Mouse (Mus musculus): Measurements from ENCODE around the gene Kcnk3.
A peak's percentile ranks its signal among the peaks of the same experiment; 100 is the strongest.

Kcnk3 gene

DNA sequence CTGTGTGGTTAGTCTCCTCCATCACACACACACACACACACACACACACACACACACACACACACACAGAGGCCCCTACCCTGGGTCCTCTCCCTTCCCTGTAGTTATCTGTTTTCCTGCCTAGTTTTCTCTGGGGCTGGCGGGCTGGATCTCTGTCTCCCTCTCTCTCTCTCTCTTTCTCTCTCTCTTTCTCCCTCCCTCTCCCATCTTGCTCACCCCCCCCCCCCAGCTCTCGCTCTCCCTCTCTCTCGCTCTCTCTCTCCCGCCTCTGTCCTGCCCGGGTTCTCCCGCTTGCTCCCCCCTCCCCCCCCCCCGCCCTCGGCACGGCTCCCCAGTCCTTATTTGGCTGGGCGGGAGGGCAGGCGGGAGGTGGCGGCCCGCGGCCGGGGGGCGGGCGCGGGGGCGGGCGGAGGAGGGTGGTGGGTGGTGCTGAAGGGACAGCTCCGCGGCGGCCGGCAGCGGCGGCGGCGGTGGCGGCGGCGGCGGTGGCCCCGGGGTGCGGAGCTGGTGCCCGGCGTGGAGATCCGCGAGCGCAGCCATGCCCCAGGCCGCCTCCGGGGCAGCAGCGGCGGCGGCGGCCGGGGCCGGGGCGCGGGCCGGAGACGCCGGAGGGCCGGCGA, at the start of gene Kcnk3:
Gene Kcnk3 (plus strand): TSS at position 490 of the 620 bp plus-strand sequence.
- DNase-seq (ENCODE audit: low spot score in 2 of 2): peak; percentile 45 to 65

DNA sequence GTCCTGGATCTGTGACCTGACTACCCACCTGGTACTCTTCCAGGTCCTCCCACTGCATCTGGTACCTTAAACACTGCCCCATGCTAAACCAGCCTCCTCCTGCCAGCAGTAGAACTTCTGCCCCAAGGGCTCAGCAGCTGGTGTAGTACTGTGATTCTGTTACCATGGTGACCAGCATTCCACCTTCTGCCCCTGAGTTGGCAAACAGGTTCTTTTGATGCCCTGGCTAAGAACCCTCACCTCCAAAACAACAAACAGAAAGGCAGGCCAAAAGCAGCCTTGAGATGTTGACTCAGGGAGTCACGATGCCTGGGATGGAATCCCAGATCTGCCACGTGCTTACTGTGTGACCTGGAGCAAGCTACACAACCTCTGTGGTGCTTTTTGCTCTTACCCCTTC, 42.3 kb upstream of the Kcnk3 start, which contains the start of gene Cib4:
Gene Cib4 (minus strand): TSS at position 139 of the 400 bp plus-strand sequence.
- DNase-seq (ENCODE audit: low spot score in 2 of 2): peak; percentile 35 to 43

DNA sequence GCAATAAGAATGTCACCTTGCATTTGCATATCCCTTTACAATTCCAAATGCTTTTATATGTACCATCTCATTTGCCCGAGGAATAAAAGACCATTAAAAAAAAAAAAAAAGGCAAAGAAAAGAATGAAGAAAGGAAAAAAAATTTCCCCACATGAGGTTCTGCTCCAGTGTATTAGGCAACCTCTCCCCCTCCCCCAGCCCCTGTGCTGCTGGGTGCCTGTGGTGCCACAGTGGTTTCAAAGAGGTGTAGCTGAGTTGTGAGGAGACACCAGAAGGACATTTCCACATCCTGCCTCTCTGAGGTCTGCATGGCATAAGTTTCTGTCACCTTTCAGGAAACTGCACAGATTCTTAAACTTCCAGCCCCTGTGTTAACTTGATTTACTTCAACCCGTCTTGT, 39.3 kb upstream of the Kcnk3 start:
- no peak for DNase-seq (ENCODE audit: low spot score in 2 of 2)

DNA sequence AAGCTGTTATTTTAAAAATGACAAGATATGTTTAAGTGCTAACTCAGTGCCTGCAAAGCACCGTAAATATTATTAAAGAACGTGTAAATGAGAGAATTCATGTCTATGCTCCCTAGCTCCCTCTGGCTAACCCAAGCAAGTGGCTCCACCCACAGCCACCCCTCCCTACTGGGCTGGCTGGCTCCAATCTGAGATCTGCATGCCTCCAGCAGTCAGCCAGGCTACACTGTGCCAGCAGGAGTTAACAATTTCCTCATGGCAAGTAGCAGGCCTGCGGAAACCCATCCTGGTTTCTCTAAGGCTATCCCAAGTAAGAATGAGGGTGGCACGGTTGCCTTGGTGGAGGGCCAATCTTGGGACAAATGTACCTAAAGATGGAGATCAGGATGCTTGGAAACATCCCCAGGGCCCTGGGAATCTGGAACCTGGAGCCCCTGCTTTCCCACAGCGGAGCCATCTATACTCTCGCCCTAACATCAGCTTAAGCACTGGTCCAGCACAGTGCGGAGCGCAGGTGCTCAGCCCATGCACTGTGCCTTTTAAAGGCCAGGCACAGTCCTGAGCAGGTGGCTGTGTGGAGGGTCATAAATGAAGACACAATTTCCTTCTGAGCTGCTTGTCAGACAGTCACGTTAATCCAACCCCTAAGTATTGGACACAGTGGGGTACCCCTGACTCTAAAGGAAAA, 37.5 kb upstream of the Kcnk3 start:
- DNase-seq (ENCODE audit: low spot score in 2 of 2): peak; percentile 42 to 65

DNA sequence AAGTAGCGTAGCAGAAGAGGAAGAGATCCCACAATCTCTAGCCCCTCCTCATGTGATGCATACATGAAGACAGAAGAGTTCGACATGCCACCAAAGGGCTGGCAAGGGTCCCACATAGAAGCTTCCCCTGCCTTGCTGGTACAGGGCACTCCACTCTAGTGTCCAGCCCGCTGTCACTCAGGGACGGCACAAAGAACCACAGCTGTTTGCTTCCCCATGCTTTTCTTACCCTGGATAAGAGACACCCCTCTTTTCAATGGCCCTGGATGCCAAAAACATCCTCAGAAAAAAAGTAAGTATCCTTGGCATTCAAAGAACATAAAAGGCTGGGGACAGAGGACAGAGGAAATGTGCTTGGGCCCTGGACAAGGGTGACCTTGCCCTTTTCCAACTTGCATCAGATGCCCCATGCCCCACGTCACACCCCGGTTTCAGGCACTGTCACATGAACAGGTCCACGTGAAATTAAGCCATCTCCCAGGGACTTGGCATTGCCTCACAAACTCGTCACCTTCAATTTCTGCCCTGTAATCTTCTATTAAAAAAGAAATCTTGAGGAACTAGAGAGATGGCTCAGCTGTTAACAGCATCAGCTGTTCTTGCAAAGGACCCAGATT, 36.8 kb upstream of the Kcnk3 start:
- DNase-seq (ENCODE audit: low spot score in 2 of 2): peak in 1 of 2 experiments; percentile 6

DNA sequence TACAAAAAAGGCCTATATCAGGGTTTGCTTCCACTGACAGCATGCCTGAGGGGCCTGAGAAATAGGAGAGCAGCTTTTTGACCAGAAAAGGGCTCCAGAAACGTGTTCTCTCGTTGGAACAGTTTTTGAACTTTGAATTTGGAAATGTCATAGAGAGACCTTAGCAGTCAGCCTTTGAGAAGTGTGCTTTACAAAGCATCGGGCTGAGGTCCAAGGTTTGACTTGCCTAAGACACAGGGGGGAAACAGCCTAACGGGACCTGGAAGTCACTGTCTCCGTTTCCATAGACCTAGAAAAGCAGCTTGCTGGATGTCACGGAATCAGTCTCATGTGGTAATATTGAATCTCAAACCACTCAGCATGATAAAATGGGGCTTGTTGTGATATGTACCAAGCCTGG, 36.0 kb upstream of the Kcnk3 start:
- no peak for DNase-seq (ENCODE audit: low spot score in 2 of 2)

DNA sequence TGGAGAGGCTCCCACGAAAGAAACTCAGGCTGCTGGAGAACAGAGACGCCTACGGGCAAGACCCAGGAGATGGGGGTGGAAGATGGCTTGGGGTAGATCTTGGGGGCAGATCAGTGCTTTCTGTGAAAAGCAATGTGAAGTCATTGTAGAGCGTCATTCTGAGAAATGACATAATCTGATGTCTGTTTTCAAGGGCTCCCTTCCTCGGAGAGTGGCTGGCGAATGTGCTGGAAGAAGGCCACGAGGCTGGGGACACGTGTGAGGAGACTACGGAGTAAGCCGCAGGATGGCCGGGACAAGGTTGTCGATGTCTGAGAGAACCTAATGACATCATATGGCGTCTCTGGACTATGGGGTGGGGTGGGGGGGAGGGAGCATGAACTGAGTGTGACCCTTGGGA, 34.0 kb upstream of the Kcnk3 start:
- DNase-seq (ENCODE audit: low spot score in 2 of 2): no peak

DNA sequence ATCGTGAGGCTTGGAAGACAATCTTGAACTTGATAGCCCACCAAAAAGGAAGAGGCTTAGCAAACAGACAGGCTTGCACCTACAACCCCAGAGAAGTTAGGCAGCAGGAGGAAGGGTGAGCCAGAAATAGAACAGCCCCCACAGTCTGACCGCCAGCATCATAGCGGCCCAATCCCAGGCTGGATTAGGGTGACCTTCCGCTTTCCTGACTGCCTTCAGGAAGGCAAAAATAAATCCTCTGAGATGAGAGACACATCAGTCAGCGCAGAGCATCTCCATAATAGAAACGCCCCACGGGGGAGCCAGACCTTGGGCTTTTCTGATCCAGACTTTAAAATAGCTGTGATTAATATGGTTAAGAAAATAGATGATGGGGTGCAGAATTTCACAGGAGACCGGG, 33.0 kb upstream of the Kcnk3 start:
- DNase-seq (ENCODE audit: low spot score in 2 of 2): no peak

DNA sequence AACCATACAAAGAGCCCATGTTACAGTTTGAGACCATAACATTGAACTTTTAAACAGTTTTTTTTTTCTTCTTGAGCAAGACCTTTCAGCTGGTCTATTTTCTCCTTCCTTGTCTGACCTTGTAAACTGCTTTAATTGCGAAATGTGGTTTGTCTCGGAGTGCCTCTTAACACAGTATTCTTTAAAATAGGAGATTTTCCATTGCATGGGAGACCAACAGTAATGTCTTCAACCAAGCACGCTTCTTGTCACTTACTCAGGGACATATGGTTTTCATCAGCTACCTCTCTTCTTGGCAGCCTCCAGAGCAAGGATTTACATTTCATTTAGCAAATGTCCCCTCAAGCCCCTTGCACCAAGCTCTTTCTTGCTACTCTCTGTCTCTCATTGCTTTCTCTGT, 31.7 kb upstream of the Kcnk3 start:
- DNase-seq (ENCODE audit: low spot score in 2 of 2): no peak

DNA sequence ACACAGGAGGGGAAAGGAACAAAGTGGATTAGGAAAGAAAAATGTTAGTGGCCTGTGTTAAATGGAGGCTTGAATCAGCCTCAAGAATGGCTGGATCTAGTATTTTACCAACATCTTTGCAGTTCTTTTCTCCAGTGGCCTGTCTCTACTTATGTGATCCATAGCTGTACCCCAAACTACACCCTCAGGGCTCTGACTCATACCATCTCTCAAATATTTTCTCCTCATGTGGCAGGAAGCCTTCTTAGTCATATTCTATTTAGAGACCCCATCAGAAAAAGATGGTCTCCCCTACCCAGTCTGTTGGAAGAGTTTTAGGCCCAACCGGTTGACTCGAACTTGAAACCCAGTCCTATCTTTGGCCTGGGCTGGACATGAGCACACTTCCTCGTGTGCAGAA, 28.5 kb upstream of the Kcnk3 start:
- DNase-seq (ENCODE audit: low spot score in 2 of 2): no peak

DNA sequence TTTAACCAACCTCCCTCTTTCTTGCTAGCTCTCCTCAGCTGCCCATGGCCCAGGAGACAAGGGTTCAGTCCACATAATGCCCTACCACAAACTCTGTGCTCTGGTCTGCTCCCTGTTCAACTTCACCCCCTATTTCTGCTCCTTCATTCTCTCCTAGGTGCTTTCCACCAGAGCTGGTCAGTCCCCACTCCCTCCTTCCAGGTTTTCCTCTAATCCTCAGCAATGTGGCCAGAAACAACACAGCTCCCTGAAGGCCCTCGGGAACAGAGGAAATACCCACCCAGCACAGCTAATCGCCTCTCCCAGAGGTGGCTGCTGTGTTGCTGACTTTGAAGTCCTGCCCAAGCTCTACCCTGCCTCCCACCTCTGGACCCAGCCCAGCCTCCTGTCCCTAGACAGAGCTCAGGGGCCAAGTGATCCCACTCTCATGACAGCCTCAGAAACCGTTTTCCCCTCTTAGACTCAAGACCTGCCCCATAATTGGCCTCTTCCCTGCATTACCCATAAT, 27.9 kb upstream of the Kcnk3 start:
- DNase-seq (ENCODE audit: low spot score in 2 of 2): no peak

DNA sequence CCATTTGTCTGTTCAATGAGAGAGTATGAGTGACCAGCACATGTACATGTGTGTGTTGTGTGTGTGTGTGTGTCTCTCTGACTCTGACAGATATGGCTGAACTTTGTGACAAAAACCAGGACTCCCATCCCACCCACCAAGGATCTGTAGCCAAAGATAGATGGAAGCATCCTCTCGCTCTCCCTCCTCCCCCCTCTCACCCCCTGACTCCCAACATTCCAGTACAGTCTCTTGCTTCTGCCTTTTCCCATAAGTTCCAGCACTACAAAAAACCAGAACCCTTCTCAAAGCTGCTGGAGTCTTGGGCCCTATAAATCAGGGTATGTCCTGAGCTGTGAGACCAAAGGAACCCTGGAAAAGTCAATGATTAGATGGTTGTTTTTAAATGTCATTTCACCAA, 19.5 kb upstream of the Kcnk3 start:
- DNase-seq (ENCODE audit: low spot score in 2 of 2): no peak

DNA sequence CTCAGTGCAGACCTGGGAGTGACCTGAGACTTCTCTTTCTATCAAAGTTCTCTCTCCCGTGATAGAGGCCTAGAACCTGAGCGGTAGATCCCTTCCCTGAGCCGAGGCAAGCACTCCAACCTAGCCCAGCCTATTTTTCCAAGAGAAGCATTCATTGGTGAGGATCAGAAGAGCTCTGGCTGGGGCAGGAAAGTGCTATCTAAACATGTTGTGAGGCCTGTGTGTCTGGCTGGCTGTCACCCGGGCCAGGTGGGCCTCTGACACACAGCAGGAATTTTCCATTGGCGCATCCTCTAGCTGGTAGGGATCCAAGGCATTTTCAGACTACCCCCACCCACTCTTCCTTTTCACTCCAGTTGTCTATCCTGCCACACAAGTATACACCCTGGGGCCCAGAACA, 16.1 kb upstream of the Kcnk3 start:
- no peak for DNase-seq (ENCODE audit: low spot score in 2 of 2)

DNA sequence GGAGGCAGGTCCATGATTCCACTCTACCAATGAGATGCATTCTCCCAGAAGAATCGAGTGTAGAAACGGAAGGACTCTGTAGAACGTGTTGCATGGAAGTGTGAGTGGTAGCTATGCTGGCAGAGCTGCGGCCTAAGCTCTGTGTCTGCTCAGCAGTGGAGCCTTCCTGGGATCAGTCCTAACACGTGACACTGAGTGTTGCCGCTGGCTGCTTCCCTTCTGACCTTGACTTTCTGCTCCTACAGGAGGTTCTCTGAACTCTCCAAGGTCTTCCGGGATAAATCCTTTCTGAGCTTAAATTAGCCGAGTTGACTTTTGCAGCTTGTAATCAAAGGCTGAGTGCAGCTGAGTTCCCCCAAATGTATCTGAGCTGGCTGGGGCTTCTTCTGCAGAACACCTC, 13.6 kb upstream of the Kcnk3 start:
- no peak for DNase-seq (ENCODE audit: low spot score in 2 of 2)

DNA sequence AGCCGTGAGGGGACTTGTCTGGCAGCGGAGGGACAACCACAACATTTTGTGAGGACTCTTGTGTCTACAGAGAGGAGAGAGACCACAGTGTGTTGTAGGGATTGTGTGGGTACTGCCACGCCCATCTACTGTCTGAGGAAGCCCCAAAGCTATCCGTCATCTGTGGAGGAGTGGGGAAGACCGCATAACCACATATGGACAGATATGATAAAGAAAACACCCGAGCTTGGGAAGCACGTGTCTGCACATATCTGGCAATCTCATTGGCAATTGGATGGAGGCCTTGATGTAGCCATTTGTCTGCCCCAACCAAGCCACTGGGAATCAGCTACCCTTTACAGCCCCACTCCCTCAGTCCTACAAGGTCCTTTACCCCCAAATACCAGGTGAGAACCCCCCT, 11.7 kb upstream of the Kcnk3 start:
- no peak for DNase-seq (ENCODE audit: low spot score in 2 of 2)

DNA sequence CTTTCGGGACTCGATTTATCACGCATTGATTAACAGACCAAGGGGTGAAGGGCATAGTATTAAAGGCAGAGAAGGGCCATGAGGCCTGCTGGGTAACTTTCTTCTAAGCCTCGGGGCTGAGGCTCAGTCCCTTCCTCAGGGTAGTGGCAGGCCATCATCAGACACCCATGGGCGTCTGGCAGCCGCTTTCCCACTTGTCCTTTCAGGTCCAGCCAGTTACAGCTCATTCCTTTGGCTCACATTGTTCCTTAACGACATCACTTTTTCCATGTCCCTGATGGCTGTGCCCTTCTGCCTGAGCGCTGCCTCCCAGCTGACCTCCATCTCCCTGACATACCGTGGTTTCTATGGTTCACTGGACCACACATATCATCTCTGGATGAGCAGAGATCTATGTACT, 10.7 kb upstream of the Kcnk3 start:
- no peak for DNase-seq (ENCODE audit: low spot score in 2 of 2)

DNA sequence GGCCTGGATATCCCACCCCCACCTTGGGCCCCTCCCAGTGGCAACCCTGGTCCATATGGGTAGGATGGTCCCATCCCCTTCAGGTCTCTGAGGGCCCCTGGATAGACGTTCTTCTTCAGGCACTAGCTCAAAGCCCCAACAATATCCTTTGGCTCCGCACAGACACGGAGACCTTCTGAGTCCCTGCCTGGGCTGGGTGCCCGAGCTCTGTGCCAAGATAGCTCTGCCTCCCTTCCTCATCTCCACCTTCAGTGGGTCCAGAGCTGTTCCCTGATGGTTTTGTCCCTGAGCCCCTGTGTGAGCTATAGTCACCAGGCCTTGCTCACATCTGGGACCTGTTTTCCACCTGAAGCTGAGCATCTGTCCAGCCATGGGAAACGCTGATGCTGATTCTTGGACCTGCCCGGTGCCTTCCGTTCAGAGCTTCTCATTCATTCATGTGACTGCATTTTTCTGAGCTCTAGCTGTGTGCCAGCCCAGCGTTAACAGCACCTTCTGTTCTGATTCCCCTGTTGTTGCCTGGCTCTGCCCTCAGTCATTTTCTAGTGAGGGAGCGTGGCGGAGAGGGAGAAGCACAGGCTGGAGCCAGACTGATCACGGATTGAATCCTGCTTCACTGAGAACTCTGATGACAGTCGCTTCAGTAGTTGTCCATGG, 10.2 kb upstream of the Kcnk3 start:
- no peak for DNase-seq (ENCODE audit: low spot score in 2 of 2)

DNA sequence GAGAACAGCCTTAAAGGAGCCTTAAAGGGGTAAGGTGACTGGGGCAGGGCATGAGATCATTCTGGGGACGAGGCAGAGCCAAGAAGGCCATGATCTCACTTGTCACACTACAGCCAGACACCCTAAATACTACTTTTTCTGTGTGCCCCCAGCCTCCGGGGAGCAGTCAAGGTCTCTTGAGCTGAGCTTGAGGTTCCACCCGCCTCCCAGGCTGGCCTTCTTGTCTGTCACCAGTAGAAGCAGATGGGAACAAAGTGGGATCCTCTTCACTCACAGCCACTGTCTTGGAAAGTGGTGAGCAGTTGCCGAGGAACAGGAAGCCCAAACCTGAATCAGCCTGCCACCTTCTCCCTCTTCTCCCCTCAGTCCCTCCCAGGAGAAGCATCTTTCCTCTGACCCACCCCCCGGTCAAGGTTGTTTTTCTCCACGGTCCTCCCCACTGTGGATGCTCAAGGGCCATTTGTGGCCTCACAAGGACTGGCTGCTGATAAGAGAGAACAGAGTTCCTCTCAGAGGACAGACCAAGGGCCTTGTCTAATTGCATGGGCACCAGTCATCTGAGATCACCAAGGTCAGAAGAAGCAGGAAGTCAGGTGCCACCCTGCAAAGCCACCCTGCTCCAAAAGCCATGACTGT, 9.4 kb upstream of the Kcnk3 start:
- no peak for DNase-seq (ENCODE audit: low spot score in 2 of 2)

DNA sequence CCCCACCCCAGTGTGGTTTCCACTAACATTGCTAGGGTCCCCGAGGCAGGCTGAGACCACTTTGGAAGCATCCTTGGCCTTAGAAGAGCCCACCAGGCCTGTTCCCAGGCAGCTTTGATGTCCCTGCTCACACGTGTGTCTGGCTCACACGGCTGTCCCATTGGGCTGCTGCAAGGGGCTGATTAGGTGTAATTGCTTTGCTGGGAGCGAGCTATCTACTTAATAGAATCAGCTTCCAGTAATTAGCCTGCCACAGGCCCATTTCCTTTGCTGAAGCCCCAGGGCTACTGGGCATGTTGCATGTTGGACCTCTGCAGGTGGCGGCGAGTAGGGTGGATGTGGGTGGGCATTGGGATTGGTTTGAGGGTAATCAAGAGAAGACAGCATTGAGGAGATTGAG, 7.2 kb upstream of the Kcnk3 start:
- no peak for DNase-seq (ENCODE audit: low spot score in 2 of 2)

DNA sequence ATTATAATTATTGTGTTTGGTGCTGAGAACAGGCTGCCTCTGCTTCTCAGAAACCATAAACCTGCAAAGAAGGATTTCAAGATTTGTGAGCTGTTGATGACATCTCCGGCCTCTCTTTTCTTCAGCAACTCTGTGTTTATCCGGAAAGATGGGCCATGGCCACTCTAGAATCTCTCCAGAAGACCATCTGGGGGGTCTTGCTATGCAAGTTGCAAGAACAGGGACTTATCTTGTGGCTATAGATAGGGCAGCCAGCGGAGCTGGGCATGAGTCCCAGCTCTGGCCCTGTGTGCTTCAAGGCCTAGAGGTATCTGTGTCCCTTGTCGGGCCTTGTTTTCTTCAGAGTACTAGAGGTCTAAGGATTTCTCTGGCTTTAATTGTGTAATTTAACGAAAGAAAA, 6.0 kb upstream of the Kcnk3 start:
- DNase-seq (ENCODE audit: low spot score in 2 of 2): no peak

DNA sequence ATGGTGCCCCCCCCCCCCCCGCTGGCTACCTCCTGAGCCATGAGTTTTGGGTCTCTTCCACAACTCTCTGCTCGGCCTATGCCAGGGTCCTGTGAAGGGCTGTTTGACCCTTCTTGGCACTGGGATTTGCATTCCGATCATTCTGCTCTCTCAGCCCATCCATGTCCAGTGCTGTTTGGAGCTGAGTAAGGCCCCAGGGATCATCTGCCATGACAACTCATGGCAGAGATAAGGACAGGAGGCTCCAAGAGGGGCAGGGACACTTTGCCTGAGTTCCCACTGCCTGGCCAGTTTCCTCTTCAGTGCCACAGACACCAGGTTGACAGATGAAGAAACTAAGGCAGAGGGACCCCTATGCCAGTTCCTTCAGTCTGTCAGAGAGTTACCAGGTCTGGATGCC, 1.4 kb upstream of the Kcnk3 start:
- DNase-seq (ENCODE audit: low spot score in 2 of 2): no peak

DNA sequence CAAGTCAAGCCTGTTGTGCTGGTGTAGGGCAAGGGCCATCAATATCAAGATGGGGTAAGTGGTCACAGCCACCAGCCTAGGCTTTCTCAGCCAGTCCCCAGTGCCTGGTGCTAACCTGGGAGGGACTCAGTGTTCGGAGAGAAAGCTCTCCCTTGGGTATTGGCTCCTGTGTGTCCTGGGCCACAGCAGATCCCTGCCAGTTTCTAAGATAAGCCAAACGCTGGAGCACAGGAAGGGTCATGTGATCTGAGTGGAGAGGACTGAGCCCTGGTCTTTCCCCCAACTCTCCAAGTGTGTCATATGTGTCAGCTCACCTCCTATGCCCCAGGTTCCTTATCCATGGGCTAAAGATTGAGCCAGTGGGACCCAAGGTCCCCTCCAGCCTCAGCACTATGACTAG, 869 bp upstream of the Kcnk3 start:
- no peak for DNase-seq (ENCODE audit: low spot score in 2 of 2)
